Mouse (Mus musculus): ENCODE data around the gene Nup62cl.
A peak's percentile ranks its signal among the peaks of the same experiment; 100 is the strongest.

The Nup62cl gene

GRCm38 (mm10) chrX:140062135-140062975 lies at the start of gene Nup62cl, which contains the start of gene Pih1h3b:
TSS of gene Nup62cl (minus strand) at chrX:140062712.
TSS of gene Pih1h3b (plus strand) at chrX:140062879.
- DNase-seq (ENCODE audit: low spot score in 2 of 2): no peak

GRCm38 (mm10) chrX:140094066-140094465 lies 31.6 kb upstream of the Nup62cl start:
- no peak for DNase-seq (ENCODE audit: low spot score in 2 of 2)

GRCm38 (mm10) chrX:140082535-140082934 lies 20.0 kb upstream of the Nup62cl start:
- no peak for DNase-seq (ENCODE audit: low spot score in 2 of 2)

GRCm38 (mm10) chrX:140060886-140061874 lies 1.3 kb downstream of the Nup62cl start:
- no peak for DNase-seq (ENCODE audit: low spot score in 2 of 2)

GRCm38 (mm10) chrX:139998691-139999065 lies 63.8 kb downstream of the Nup62cl start:
- DNase-seq (ENCODE audit: low spot score in 2 of 2): no peak

GRCm38 (mm10) chrX:139997740-139998690 lies 64.5 kb downstream of the Nup62cl start, which contains the start of gene Rbm41:
TSS of gene Rbm41 (minus strand) at chrX:139998595.
- DNase-seq (ENCODE audit: low spot score in 2 of 2): peak; percentile 60 to 65

GRCm38 (mm10) chrX:139982115-139982514 lies 80.4 kb downstream of the Nup62cl start:
- no peak for DNase-seq (ENCODE audit: low spot score in 2 of 2)
